Mouse (Mus musculus): ENCODE data around the gene Srd5a3.
"Not testable (repeated sequence)": the region's sequence is repeated elsewhere in the genome, so short reads cannot be mapped to it uniquely, and the experiment has no call there.

Gene Srd5a3

GRCm38 (mm10) chr5:76139808-76140729, at the start of gene Srd5a3:
Gene Srd5a3 (plus strand): TSS chr5:76140271.
- DNase-seq (ENCODE audit: low spot score in 2 of 2): peak; percentile 97 to 99

- DNase-seq (ENCODE audit: low spot score in 2 of 2): not testable (repeated sequence)
Measured at GRCm38 (mm10) chr5:76103809-76104208, 36.3 kb upstream of the Srd5a3 start.

- DNase-seq (ENCODE audit: low spot score in 2 of 2): no peak
Measured at GRCm38 (mm10) chr5:76107306-76107705, 32.8 kb upstream of the Srd5a3 start.

GRCm38 (mm10) chr5:76108496-76108895, 31.6 kb upstream of the Srd5a3 start:
- DNase-seq (ENCODE audit: low spot score in 2 of 2): no peak

GRCm38 (mm10) chr5:76111173-76111572, 28.9 kb upstream of the Srd5a3 start:
- DNase-seq (ENCODE audit: low spot score in 2 of 2): no peak

GRCm38 (mm10) chr5:76112016-76112415, 28.1 kb upstream of the Srd5a3 start:
- no peak for DNase-seq (ENCODE audit: low spot score in 2 of 2)

GRCm38 (mm10) chr5:76115436-76116041, 24.5 kb upstream of the Srd5a3 start:
- no peak for DNase-seq (ENCODE audit: low spot score in 2 of 2)

- DNase-seq (ENCODE audit: low spot score in 2 of 2): peak; percentile 35 to 71
Measured at GRCm38 (mm10) chr5:76118441-76118840, 21.6 kb upstream of the Srd5a3 start.

GRCm38 (mm10) chr5:76120634-76121033, 19.4 kb upstream of the Srd5a3 start:
- DNase-seq (ENCODE audit: low spot score in 2 of 2): no peak

GRCm38 (mm10) chr5:76127584-76128316, 12.3 kb upstream of the Srd5a3 start:
- no peak for DNase-seq (ENCODE audit: low spot score in 2 of 2)

- no peak for DNase-seq (ENCODE audit: low spot score in 2 of 2)
Measured at GRCm38 (mm10) chr5:76130292-76130691, 9.8 kb upstream of the Srd5a3 start.

GRCm38 (mm10) chr5:76131990-76132389, 8.1 kb upstream of the Srd5a3 start:
- no peak for DNase-seq (ENCODE audit: low spot score in 2 of 2)

GRCm38 (mm10) chr5:76135644-76136043, 4.4 kb upstream of the Srd5a3 start:
- DNase-seq (ENCODE audit: low spot score in 2 of 2): no peak

- no peak for DNase-seq (ENCODE audit: low spot score in 2 of 2)
Measured at GRCm38 (mm10) chr5:76136271-76136670, 3.8 kb upstream of the Srd5a3 start.

GRCm38 (mm10) chr5:76137586-76137985, 2.5 kb upstream of the Srd5a3 start:
- DNase-seq (ENCODE audit: low spot score in 2 of 2): no peak

GRCm38 (mm10) chr5:76138071-76138470, 2.0 kb upstream of the Srd5a3 start:
- DNase-seq (ENCODE audit: low spot score in 2 of 2): no peak

GRCm38 (mm10) chr5:76138512-76138911, 1.6 kb upstream of the Srd5a3 start:
- DNase-seq (ENCODE audit: low spot score in 2 of 2): no peak

GRCm38 (mm10) chr5:76139171-76139671, 850 bp upstream of the Srd5a3 start:
- no peak for DNase-seq (ENCODE audit: low spot score in 2 of 2)

GRCm38 (mm10) chr5:76140730-76141066, 627 bp downstream of the Srd5a3 start:
- no peak for DNase-seq (ENCODE audit: low spot score in 2 of 2)

GRCm38 (mm10) chr5:76143356-76143755, 3.3 kb downstream of the Srd5a3 start:
- DNase-seq (ENCODE audit: low spot score in 2 of 2): no peak

GRCm38 (mm10) chr5:76146401-76146800, 6.3 kb downstream of the Srd5a3 start:
- DNase-seq (ENCODE audit: low spot score in 2 of 2): no peak

- peak in 1 of 2 experiments; percentile 44 for DNase-seq (ENCODE audit: low spot score in 2 of 2)
Measured at GRCm38 (mm10) chr5:76149436-76149835, 9.4 kb downstream of the Srd5a3 start.
